Mouse (Mus musculus) heart, embryonic 15.5 days (tissue): ENCODE results near the gene Olfr66. TPM values are rescaled to one million over a fixed set of nuclear protein-coding genes. Genes with fewer than 3 reads are reported as not detected.

Experiments used
- ATAC-seq: fragments of 200-750 bp; cut with Nextera tagmentation; replicated peaks from 2 replicates; pipeline ENCODE4 v1.8.0; 2017; ENCODE audit warnings: low read depth, moderate TSS enrichment; ENCODE audit not compliant: insufficient number of reproducible peaks, insufficient read depth, low FRiP score
- H3K27ac ChIP-seq: fragments of 300-500 bp; sonication (generic); 2 replicates; pipeline ENCODE4 v1.5.1; 2015; ENCODE audit warnings: mild to moderate bottlenecking, inconsistent platforms
- H3K27me3 ChIP-seq: fragments of 300-500 bp; sonication (generic); 2 replicates; pipeline ENCODE4 v1.6.1; 2015; ENCODE audit warnings: inconsistent platforms
- H3K36me3 ChIP-seq: fragments of 300-500 bp; sonication (generic); 2 replicates; pipeline ENCODE4 v1.6.1; 2015; ENCODE audit warnings: mild to moderate bottlenecking, inconsistent platforms
- H3K4me1 ChIP-seq: fragments of 300-500 bp; sonication (generic); replicated peaks from 2 replicates; pipeline ENCODE4 v1.6.1; 2015; ENCODE audit warnings: inconsistent platforms
- H3K4me2 ChIP-seq: fragments of 300-500 bp; sonication (generic); 2 replicates; pipeline ENCODE4 v1.6.1; 2015; ENCODE audit warnings: inconsistent platforms, mild to moderate bottlenecking, moderate library complexity
- H3K4me3 ChIP-seq: fragments of 300-500 bp; sonication (generic); 2 replicates; pipeline ENCODE4 v1.5.1; 2015; ENCODE audit warnings: mild to moderate bottlenecking, inconsistent platforms
- H3K9ac ChIP-seq: fragments of 300-500 bp; sonication (generic); 2 replicates; pipeline ENCODE4 v1.6.1; 2015; ENCODE audit warnings: mild to moderate bottlenecking, inconsistent platforms
- H3K9me3 ChIP-seq: fragments of 300-500 bp; sonication (generic); replicated peaks from 2 replicates; pipeline ENCODE4 v1.6.1; 2016; ENCODE audit warnings: inconsistent platforms
- WGBS: fragments of 180-500 bp; shearing (Covaris S2); methylation state at CpG from one replicate; pipeline ENCODE4 v1.1.7; 2015; ENCODE audit warnings: mixed read lengths; 5-methylcytosine and 5-hydroxymethylcytosine counted together
- polyA plus RNA-seq: library from polyadenylated mRNA; unstranded; fragments of >200 nt; fragmentation: Nextera tagmentation; extraction: Ambion mirVana; gene quantifications from 2 replicates; pipeline ENCODE4 v1.2.1, GENCODE M21; 2015

Gene Olfr66
- not detected in 2 replicates for polyA plus RNA-seq

DNA sequence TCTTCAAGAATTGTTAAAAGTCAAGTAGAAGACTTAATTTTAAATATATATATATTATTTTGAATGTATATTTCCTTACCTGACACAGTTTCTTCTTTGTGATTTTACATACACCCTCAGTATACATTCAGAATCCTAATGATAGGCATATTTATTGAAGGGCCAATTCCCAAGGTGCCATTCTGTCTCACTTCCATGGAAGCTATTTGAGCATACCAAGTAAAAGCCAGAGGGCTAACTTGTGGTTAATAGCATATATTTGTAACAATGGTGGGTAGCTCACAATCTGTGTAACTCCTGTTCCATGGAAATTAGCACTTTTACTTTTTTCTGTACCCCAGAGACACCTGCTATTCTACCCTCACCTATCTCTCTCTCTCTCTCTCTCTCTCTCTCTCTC lies at the start of gene Olfr66:
Olfr66 (minus strand) TSS at position 101 of the 400 bp plus-strand sequence.
- no peaks in the 10 kb centered on the region for H3K27me3 ChIP-seq
- no peak within 1 kb of the TSS for H3K4me2 ChIP-seq
- H3K9me3 ChIP-seq, result no peaks in the 10 kb centered on the region
- H3K27ac ChIP-seq, result no peak within 1 kb of the TSS
- no peak for ATAC-seq
- no peak within 1 kb of the TSS for H3K9ac ChIP-seq
- no peak within 1 kb of the TSS for H3K4me3 ChIP-seq
- no peaks in the 10 kb centered on the region for H3K4me1 ChIP-seq
- no peaks in the 10 kb centered on the region for H3K36me3 ChIP-seq

DNA sequence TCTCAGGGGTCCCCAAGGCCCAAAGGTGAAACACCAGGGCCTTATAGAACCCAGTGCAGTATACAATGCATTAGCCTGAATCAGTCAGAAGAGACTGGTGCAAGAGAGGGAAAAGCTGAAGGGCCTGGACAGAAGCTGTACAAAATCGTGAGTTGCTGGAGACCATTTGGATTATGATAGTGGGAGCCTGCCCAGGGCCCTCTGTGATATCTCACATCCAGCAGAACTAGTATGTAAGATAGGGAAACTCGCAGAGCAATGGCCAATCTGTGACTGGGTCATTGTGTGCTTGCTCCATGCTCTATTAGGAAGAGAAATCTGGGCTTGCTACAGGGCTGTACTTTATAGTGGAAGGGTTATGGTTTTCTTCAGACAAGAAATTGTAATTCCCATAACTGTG lies 48.2 kb upstream of the Olfr66 start, which contains the start of gene Olfr632:
Olfr632 (plus strand) TSS at position 84 of the 400 bp plus-strand sequence.
- 57% methylated on average over 2 of the region's 2 CpGs for WGBS
- no peak within 1 kb of the TSS for H3K27ac ChIP-seq
- no peak for ATAC-seq
- H3K27me3 ChIP-seq, result no peaks in the 10 kb centered on the region
- no peaks in the 10 kb centered on the region for H3K36me3 ChIP-seq
- H3K9ac ChIP-seq, result no peak within 1 kb of the TSS
- no peak within 1 kb of the TSS for H3K4me2 ChIP-seq
- no peak within 1 kb of the TSS for H3K4me3 ChIP-seq
- no peaks in the 10 kb centered on the region for H3K9me3 ChIP-seq
- H3K4me1 ChIP-seq, result no peaks in the 10 kb centered on the region

DNA sequence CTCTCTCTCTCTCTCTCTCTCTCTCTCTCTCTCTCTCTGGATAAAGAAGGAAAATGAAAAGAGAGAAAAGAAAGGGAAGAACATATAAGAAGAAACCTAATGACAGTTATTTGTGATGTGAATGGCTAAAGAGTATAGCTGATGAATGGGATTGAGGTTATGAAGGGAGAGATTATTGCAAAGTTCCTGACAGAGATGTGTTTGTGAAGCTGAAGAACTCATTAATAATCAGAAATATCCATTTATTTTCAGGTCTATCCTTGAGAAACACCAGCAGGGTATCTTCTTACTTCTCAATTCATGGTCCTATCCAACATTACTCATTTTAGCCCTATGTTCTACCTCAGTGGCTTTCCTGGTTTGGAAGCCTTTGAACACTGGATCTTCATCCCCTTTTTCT lies 42.5 kb upstream of the Olfr66 start, which contains the start of gene Olfr631:
Olfr631 (plus strand) TSS at position 301 of the 400 bp plus-strand sequence.
- Histone ChIP-seq H3K36me3 (no peaks in the 10 kb centered on the region), H3K9ac (no peak within 1 kb of the TSS), H3K4me2 (no peak within 1 kb of the TSS), H3K27ac (no peak within 1 kb of the TSS), H3K4me3 (no peak within 1 kb of the TSS), H3K4me1 (no peaks in the 10 kb centered on the region), H3K9me3 (no peaks in the 10 kb centered on the region), H3K27me3 (no peaks in the 10 kb centered on the region)
- ATAC-seq, result no peak

GRCm38 (mm10) chr7:103915338-103915737 lies 29.3 kb upstream of the Olfr66 start:
- H3K9me3 ChIP-seq, result no peaks in the 10 kb centered on the region
- no peak overlapping the region for H3K27ac ChIP-seq
- no peak for ATAC-seq
- H3K4me1 ChIP-seq, result no peaks in the 10 kb centered on the region
- H3K36me3 ChIP-seq, result no peaks in the 10 kb centered on the region
- H3K27me3 ChIP-seq, result no peaks in the 10 kb centered on the region
- H3K4me3 ChIP-seq, result no peak overlapping the region
- no peak overlapping the region for H3K4me2 ChIP-seq
- no peak overlapping the region for H3K9ac ChIP-seq

DNA sequence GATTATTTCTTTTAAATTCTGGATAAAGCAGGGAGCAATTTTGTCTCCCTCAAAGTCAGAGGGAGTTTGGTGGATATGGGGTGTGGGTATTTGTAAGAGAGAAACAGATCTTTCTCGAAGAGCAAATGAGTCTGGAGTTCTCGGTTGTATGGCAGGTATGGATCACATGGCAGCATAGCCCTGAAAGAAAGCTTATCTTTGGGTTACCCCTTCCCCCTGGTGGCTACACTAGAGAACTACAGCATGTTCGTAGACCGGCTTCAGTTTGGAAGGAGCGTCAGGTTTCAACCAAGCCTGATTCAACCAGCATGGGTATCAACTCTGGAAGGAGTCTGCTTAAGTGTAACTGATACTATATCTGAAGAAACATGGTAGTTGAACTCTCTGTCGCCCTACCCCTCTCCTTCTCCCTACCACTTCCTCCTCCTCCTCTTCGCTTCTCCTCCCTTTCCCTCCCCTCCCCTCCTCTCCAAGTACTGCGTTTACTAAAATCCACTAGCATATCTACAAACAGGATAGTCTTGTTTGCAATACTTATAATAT lies 27.0 kb upstream of the Olfr66 start:
- no peaks in the 10 kb centered on the region for H3K36me3 ChIP-seq
- 39% methylated on average over 8 of the region's 8 CpGs for WGBS
- no peak for ATAC-seq
- H3K4me2 ChIP-seq, result no peak overlapping the region
- no peaks in the 10 kb centered on the region for H3K9me3 ChIP-seq
- H3K27ac ChIP-seq, result no peak overlapping the region
- H3K9ac ChIP-seq, result no peak overlapping the region
- H3K27me3 ChIP-seq, result no peaks in the 10 kb centered on the region
- no peak overlapping the region for H3K4me3 ChIP-seq
- H3K4me1 ChIP-seq, result peaks cover 8% of the 10 kb centered on the region

DNA sequence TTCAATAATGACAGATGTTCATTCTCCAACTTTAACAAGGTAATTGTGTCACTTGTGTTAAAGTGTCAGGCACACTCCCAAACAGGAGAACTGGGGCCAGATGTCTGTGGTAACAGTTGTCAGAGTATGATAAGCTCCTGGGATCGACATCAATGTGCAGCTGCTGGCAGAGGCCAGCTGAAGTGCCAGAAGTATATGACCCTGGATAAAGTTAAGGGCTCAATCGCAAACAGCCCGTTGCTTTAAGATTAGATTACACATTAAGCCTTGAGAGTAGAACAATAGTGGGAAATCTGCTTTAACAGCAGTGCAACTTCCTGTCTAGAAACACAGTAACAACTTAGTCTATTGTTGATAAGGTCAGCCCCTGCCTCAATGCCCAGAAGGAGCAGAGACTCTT lies 24.0 kb upstream of the Olfr66 start:
- H3K9me3 ChIP-seq, result no peaks in the 10 kb centered on the region
- no peak overlapping the region; the same call in 1 of the 2 replicates for H3K27ac ChIP-seq
- no peak overlapping the region for H3K9ac ChIP-seq
- no peak overlapping the region for H3K4me2 ChIP-seq
- peaks cover 8% of the 10 kb centered on the region for H3K4me1 ChIP-seq
- H3K27me3 ChIP-seq, result no peaks in the 10 kb centered on the region
- 6% methylated on average over 3 of the region's 3 CpGs for WGBS
- no peaks in the 10 kb centered on the region for H3K36me3 ChIP-seq
- ATAC-seq, result peak; percentile 80
- no peak overlapping the region for H3K4me3 ChIP-seq

DNA sequence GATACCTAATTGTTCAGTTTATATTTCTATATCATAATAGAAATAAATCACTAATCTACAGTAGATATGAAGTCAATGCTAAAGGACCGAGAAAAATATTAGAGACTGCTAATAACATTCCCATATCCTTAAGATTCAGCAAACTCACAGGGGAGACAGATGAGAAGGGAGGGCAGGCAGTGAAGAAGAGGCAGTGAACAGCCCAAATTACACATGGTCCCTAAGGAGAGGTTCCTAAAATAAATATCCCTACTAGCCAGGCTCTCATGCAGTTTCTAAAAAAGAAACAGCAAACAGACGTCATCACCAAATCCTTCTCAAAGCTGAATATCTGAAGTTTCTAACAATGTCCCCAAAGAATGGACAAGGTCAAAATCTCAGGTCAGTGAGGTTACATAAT lies 17.1 kb upstream of the Olfr66 start, which contains the start of gene Olfr65:
Olfr65 (plus strand) TSS at position 301 of the 400 bp plus-strand sequence.
- H3K27me3 ChIP-seq, result no peaks in the 10 kb centered on the region
- no peak for ATAC-seq
- no peaks in the 10 kb centered on the region for H3K9me3 ChIP-seq
- no peaks in the 10 kb centered on the region for H3K4me1 ChIP-seq
- H3K27ac ChIP-seq, result no peak within 1 kb of the TSS
- no peak within 1 kb of the TSS for H3K4me2 ChIP-seq
- WGBS, result 59% methylated on average over 2 of the region's 2 CpGs
- no peak within 1 kb of the TSS for H3K9ac ChIP-seq
- H3K36me3 ChIP-seq, result no peaks in the 10 kb centered on the region
- H3K4me3 ChIP-seq, result no peak within 1 kb of the TSS

GRCm38 (mm10) chr7:103894385-103894784 lies 8.3 kb upstream of the Olfr66 start, which contains the start of gene Olfr64:
Olfr64 (minus strand) TSS chr7:103894485.
- Histone ChIP-seq H3K36me3 (no peaks in the 10 kb centered on the region), H3K4me3 (no peak within 1 kb of the TSS), H3K27ac (no peak within 1 kb of the TSS), H3K4me2 (no peak within 1 kb of the TSS), H3K9ac (no peak within 1 kb of the TSS), H3K4me1 (no peaks in the 10 kb centered on the region), H3K27me3 (no peaks in the 10 kb centered on the region), H3K9me3 (no peaks in the 10 kb centered on the region)
- 63% methylated on average over 1 of the region's 1 CpGs for WGBS
- ATAC-seq, result no peak

GRCm38 (mm10) chr7:103877093-103877492 lies 9.0 kb downstream of the Olfr66 start:
- H3K4me3 ChIP-seq, result no peak overlapping the region

GRCm38 (mm10) chr7:103874451-103874850 lies 11.6 kb downstream of the Olfr66 start:
- Histone ChIP-seq H3K27ac (no peak overlapping the region), H3K36me3 (no peaks in the 10 kb centered on the region), H3K4me2 (no peak overlapping the region), H3K9ac (no peak overlapping the region), H3K4me1 (peaks cover 3% of the 10 kb centered on the region; the same call in 1 of the 2 replicates), H3K27me3 (no peaks in the 10 kb centered on the region), H3K4me3 (no peak overlapping the region), H3K9me3 (no peaks in the 10 kb centered on the region)
- 41% methylated on average over 5 of the region's 5 CpGs for WGBS
- no peak for ATAC-seq

More at GRCm38 (mm10) chr7:103877093-103877492, 9.0 kb downstream of the Olfr66 start:
- 59% methylated on average over 2 of the region's 2 CpGs for WGBS
- Histone ChIP-seq H3K4me2 (no peak overlapping the region), H3K9me3 (no peaks in the 10 kb centered on the region), H3K9ac (no peak overlapping the region), H3K27ac (no peak overlapping the region), H3K4me1 (no peaks in the 10 kb centered on the region), H3K27me3 (no peaks in the 10 kb centered on the region), H3K36me3 (no peaks in the 10 kb centered on the region)
- no peak for ATAC-seq

- Histone ChIP-seq H3K36me3 (no peaks in the 10 kb centered on the region), H3K4me1 (peaks cover 3% of the 10 kb centered on the region; the same call in 1 of the 2 replicates), H3K27me3 (no peaks in the 10 kb centered on the region), H3K4me3 (no peak overlapping the region), H3K9ac (no peak overlapping the region), H3K4me2 (no peak overlapping the region), H3K27ac (no peak overlapping the region), H3K9me3 (no peaks in the 10 kb centered on the region)
- WGBS, result 4% methylated on average over 1 of the region's 1 CpGs
- ATAC-seq, result no peak
These were observed 13.0 kb downstream of the Olfr66 start for GRCm38 (mm10) chr7:103873064-103873463.

DNA sequence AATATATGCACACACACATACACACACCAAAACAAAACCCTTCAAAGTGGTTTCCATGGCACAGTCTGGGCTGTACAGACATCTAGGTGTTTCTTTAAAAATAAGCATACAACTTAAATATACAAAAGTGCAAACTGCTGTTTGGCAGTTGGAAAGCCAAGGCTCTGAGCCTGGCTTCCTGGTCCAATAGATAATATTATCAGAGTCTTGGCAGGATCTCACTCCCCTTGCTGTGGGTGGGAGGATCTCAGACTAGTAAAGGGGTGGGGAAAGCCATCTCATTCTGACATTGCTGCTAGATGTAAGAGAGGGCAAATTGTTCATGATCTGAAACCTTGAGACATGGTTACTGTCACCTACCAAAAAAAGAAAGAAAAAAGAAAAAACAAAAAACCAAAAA lies 15.4 kb downstream of the Olfr66 start:
- H3K4me3 ChIP-seq, result no peak overlapping the region
- ATAC-seq, result 0 out of 2 replicates have a peak, but pooled peaks have one; percentile 50
- H3K27ac ChIP-seq, result no peak overlapping the region
- H3K9me3 ChIP-seq, result no peaks in the 10 kb centered on the region
- H3K27me3 ChIP-seq, result no peaks in the 10 kb centered on the region
- H3K4me2 ChIP-seq, result no peak overlapping the region
- peaks cover 3% of the 10 kb centered on the region; the same call in 1 of the 2 replicates for H3K4me1 ChIP-seq
- H3K9ac ChIP-seq, result no peak overlapping the region
- no peaks in the 10 kb centered on the region for H3K36me3 ChIP-seq
